Mouse (Mus musculus) MEL (cell line): ENCODE measurements around the gene Cd70.

Source experiments
- CTCF ChIP-seq, 3 experiments: IDR thresholded peaks in 2 of 3; conservative IDR thresholded peaks in 1 of 3; 2 replicates each; pipeline ENCODE4 v1.5.1; 2011 to 2012; ENCODE audit warnings: low read length in 3 of 3, low read depth in 2 of 3, mild to moderate bottlenecking in 2 of 3, improper control_type of control experiment in 1 of 3, inconsistent platforms in 1 of 3, mixed read lengths in 1 of 3, moderate library complexity in 1 of 3; ENCODE audit not compliant: control insufficient read depth in 1 of 3, insufficient read depth in 1 of 3, poor library complexity in 1 of 3, severe bottlenecking in 1 of 3
- POLR2A ChIP-seq, 2 experiments: IDR thresholded peaks; 2 replicates each; pipeline ENCODE4 v1.6.1; 2011 to 2012; ENCODE audit warnings: low read length in 2 of 2, mild to moderate bottlenecking in 2 of 2, control low read depth in 1 of 2, improper control_type of control experiment in 1 of 2, low read depth in 1 of 2, moderate library complexity in 1 of 2; ENCODE audit not compliant: control insufficient read depth in 1 of 2, insufficient read depth in 1 of 2, poor library complexity in 1 of 2
- ZKSCAN1 ChIP-seq: IDR thresholded peaks from 2 replicates; pipeline ENCODE4 v1.6.1; 2012; ENCODE audit warnings: low read depth, mild to moderate bottlenecking, inconsistent platforms, low read length, improper control_type of control experiment, moderate library complexity
- ZMIZ1 ChIP-seq: IDR thresholded peaks from 2 replicates; pipeline ENCODE4 v1.6.1; 2012; ENCODE audit warnings: low read depth, mild to moderate bottlenecking, inconsistent platforms, low read length, improper control_type of control experiment, moderate library complexity

DNA sequence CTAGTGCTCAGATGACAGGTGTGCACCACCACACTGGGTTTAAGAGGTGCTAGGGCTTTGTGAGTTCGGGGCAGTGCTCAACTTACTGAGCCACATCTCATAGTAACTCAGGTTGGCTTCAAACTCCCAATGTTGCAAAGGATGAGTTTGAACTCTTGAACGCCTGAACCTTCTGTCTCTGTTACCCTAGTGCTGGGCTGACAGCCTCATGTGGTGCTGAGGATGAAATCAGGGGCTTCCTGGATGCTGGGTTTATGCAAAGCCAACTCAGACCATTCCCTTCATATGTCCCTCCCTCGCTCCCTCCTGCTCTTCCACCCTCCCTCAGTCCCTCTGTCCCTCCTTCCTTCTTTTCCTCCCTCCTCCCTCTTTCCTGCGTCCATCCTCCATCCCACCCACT, 1.2 kb downstream of the Cd70 start:
- TF ChIP-seq ZMIZ1 (no peak), CTCF (IDR thresholded peaks at IDR 0.05 in 2 of 3, conservative IDR thresholded peaks at IDR 0.05 in 1 of 3; ENCODE audit: control insufficient read depth in 1 of 3, insufficient read depth in 1 of 3, low read depth in 2 of 3, low read length in 3 of 3, poor library complexity in 1 of 3, severe bottlenecking in 1 of 3) (no peak), ZKSCAN1 (no peak), POLR2A (IDR thresholded peaks at IDR 0.05; ENCODE audit: control insufficient read depth in 1 of 2, insufficient read depth in 1 of 2, low read depth in 1 of 2, low read length in 2 of 2, poor library complexity in 1 of 2) (no peak)
